Mouse (Mus musculus) C2C12 (cell line): ENCODE measurements around the gene Lrrc36.

Experiments used
- CTCF ChIP-seq: IDR thresholded peaks from one replicate; pipeline ENCODE4 v1.5.1; 2011; ENCODE audit not compliant: control insufficient read depth, insufficient read depth, insufficient read length
- MAX ChIP-seq: IDR thresholded peaks from one replicate; pipeline ENCODE4 v1.6.1; 2011; ENCODE audit warnings: mild to moderate bottlenecking, control low read depth
- MYOG ChIP-seq: IDR thresholded peaks from one replicate; pipeline ENCODE4 v1.6.1; 2011; ENCODE audit not compliant: control insufficient read depth, insufficient read length; ENCODE audit errors: extremely low read depth

DNA sequence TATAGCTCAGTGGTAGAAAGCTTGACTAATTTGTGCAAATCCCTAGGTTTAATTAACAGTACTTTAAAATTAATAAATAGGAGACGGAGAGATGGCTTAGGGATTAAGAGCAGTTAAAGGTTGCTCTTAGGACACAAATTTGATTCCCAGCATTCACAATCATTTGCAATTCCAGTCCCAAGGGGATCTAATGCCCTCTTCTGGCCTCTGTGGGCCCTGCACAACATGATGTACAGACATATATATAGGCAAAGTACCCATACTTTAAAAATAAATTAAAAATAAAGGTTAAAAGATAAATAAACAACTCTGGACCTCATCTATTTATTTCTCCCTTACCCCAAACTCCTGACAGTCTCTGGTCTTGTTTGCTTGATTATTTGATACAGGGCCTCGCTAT, 5.6 kb downstream of the Lrrc36 start:
- TF ChIP-seq CTCF (no peak), MAX (no peak), MYOG (no peak)
